Mouse (Mus musculus): Measurements from ENCODE around the gene Idnk. TPM values are rescaled to one million over a fixed set of nuclear protein-coding genes. Genes with fewer than 3 reads are reported as not detected.

Gene Idnk
- total RNA-seq, 2 experiments from 2014 or later, result 31.2 to 31.6 TPM

GRCm38 (mm10) chr13:58149033-58149558, 8.4 kb upstream of the Idnk start:
- Histone ChIP-seq H3K4me3 (peak overlapping the region; percentile 41), H3K27ac (no peak overlapping the region)
- DNase-seq (ENCODE audit: extremely low spot score in 1 of 2, low spot score in 2 of 2), result no peak
- TF ChIP-seq CTCF (IDR thresholded peaks at IDR 0.05), result peak; percentile 70
- intact Hi-C loops (cut with DNase I), result no loop called here

- H3K27ac ChIP-seq, result no peak overlapping the region
- no peak for DNase-seq (ENCODE audit: extremely low spot score in 1 of 2, low spot score in 2 of 2)
- no peak for TF ChIP-seq CTCF (IDR thresholded peaks at IDR 0.05)
- intact Hi-C loops (cut with DNase I), result no loop called here
- no peak overlapping the region for H3K4me3 ChIP-seq
These were observed 7.8 kb upstream of the Idnk start for GRCm38 (mm10) chr13:58149629-58150028.

DNA sequence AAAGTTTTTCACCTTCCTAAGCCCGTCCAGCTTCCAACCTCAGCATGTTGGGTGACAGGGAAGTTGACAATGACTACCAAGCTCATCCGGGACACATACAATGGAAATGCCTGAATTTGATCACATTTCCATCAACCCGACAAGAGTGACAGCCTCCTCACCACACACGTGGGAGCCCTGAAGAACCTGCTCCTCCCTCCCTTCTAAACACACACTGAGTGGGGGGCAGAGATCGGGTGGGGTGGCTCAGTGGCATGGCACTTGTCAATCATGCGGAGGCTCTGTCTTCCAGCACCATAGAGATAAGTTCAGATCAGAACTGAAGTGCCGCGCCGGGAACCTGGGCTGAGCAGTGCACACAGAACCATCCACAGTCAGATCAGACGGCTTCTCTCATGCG, 7.0 kb upstream of the Idnk start:
- DNase-seq (ENCODE audit: extremely low spot score in 1 of 2, low spot score in 2 of 2), result no peak
- intact Hi-C loops (cut with DNase I), result no loop called here
- H3K4me3 ChIP-seq, result no peak overlapping the region
- no peak overlapping the region for H3K27ac ChIP-seq
- no peak for TF ChIP-seq CTCF (IDR thresholded peaks at IDR 0.05)

GRCm38 (mm10) chr13:58156031-58156430, 1.4 kb upstream of the Idnk start:
- DNase-seq (ENCODE audit: extremely low spot score in 1 of 2, low spot score in 2 of 2), result no peak
- peak; percentile 12 for TF ChIP-seq CTCF (IDR thresholded peaks at IDR 0.05)
- no peak overlapping the region for H3K4me3 ChIP-seq
- intact Hi-C loops (cut with DNase I), result loop anchor here (5.0 kb wide), 3 partner anchors 76 to 246 kb away; partner anchors contain the start of genes Hnrnpk and Rmi1
- no peak overlapping the region for H3K27ac ChIP-seq

- H3K4me3 ChIP-seq, result peak overlapping the region; percentile 56
- peak overlapping the region; percentile 84 for H3K27ac ChIP-seq
- no peak for TF ChIP-seq CTCF (IDR thresholded peaks at IDR 0.05)
- intact Hi-C loops (cut with DNase I), result loop anchor here (5.0 kb wide), 3 partner anchors 75 to 245 kb away; partner anchors contain the start of genes Hnrnpk and Rmi1
- no peak for DNase-seq (ENCODE audit: extremely low spot score in 1 of 2, low spot score in 2 of 2)
These were observed 413 bp upstream of the Idnk start for GRCm38 (mm10) chr13:58157036-58157435.

- intact Hi-C loops (cut with DNase I), result loop anchor here (2.0 to 5.0 kb wide), 4 partner anchors 74 to 244 kb away; partner anchors contain the start of genes Hnrnpk and Rmi1
- peak; percentile 81 to 89 for DNase-seq (ENCODE audit: extremely low spot score in 1 of 2, low spot score in 2 of 2)
- H3K27ac ChIP-seq, result peak overlapping the region; percentile 84; the same call in 1 of the 2 replicates
- peak; percentile 97 for TF ChIP-seq CTCF (IDR thresholded peaks at IDR 0.05)
- H3K4me3 ChIP-seq, result peak overlapping the region; percentile 56
These were observed 857 bp downstream of the Idnk start for GRCm38 (mm10) chr13:58158099-58158912.

- TF ChIP-seq CTCF (IDR thresholded peaks at IDR 0.05), result no peak
- intact Hi-C loops (cut with DNase I), result loop anchor here (5.0 kb wide), 1 partner anchor 437 kb away; no protein-coding TSS in a partner anchor
- no peak for DNase-seq (ENCODE audit: extremely low spot score in 1 of 2, low spot score in 2 of 2)
- no peak overlapping the region for H3K27ac ChIP-seq
- no peak overlapping the region for H3K4me3 ChIP-seq
These were observed 3.3 kb downstream of the Idnk start for GRCm38 (mm10) chr13:58160761-58161160.

GRCm38 (mm10) chr13:58163343-58163742, 5.9 kb downstream of the Idnk start:
- Histone ChIP-seq H3K4me3 (no peak overlapping the region), H3K27ac (no peak overlapping the region)
- intact Hi-C loops (cut with DNase I), result loop anchor here (5.0 kb wide), 1 partner anchor 434 kb away; no protein-coding TSS in a partner anchor
- no peak for TF ChIP-seq CTCF (IDR thresholded peaks at IDR 0.05)
- no peak for DNase-seq (ENCODE audit: extremely low spot score in 1 of 2, low spot score in 2 of 2)

DNA sequence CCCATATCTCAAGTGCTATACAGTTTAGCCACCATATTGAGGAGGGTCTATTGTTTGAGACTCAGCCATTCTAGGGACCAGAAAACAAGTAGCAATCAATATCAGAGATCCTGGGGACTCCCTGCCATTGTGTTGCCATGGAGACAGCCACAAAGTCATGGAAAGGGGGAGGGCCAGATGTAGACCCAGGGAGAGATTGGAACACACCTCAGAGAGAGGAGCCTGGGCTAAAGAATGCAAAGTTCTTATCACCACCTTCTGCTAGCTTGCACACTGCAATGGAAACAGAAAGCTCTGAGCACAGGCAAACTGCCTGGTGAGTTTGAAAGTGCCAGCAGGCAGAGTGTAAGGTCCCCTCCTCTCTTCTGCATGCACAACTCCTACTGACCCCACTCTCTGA, 10.7 kb downstream of the Idnk start:
- Histone ChIP-seq H3K4me3 (no peak overlapping the region), H3K27ac (no peak overlapping the region)
- no peak for DNase-seq (ENCODE audit: extremely low spot score in 1 of 2, low spot score in 2 of 2)
- TF ChIP-seq CTCF (IDR thresholded peaks at IDR 0.05), result no peak
- intact Hi-C loops (cut with DNase I), result no loop called here

- no peak overlapping the region for H3K4me3 ChIP-seq
- DNase-seq (ENCODE audit: extremely low spot score in 1 of 2, low spot score in 2 of 2), result no peak
- no peak overlapping the region for H3K27ac ChIP-seq
- intact Hi-C loops (cut with DNase I), result no loop called here
- TF ChIP-seq CTCF (IDR thresholded peaks at IDR 0.05), result no peak
These were observed 18.7 kb downstream of the Idnk start for GRCm38 (mm10) chr13:58176105-58176504.

DNA sequence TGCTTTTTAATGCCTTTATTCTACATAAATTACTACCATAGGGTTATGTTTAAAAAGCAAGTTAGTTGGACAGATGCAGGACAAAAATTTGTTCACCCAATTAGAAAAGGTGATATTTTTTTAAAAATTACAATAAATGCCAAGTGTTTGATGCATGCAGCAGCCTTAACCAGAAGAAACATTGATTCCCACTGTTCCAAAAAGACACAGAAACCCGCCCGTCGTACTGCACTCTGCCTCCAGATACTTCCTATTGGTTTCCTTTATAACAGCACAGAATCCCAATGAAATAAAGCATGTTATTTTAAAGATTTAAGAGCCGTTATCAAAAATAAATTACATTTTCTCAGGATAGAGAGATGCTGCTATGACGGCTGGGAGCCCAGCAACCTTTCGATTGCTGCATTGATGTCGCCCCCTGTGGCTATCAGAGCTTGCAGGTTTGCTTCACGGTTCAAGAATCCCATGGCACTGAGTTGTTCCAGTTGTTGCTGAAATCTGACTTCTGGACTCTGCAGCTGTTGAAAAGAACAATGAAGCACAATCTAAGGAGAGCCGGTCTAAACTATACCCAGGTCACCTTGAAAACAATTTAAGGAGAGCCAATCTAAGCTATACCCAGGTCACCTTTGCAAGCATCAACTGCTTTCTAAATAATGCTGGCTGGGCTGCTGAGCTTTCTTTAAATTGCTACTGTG, 20.2 kb downstream of the Idnk start:
- peak; percentile 100 for DNase-seq (ENCODE audit: extremely low spot score in 1 of 2, low spot score in 2 of 2)
- intact Hi-C loops (cut with DNase I), result no loop called here
- no peak overlapping the region for H3K4me3 ChIP-seq
- TF ChIP-seq CTCF (IDR thresholded peaks at IDR 0.05), result peak; percentile 28
- H3K27ac ChIP-seq, result no peak overlapping the region
